ENCODE assay signal across 24 mouse cellular contexts in genomic region chr15:64035316-64035715, GRCm38 (mm10). TPM values are rescaled to one million over a fixed set of nuclear protein-coding genes. Genes with fewer than 3 reads are reported as not detected.
DNase-seq lines count a peak whose midpoint lies in the region; ATAC-seq lines count a peak whose summit lies in the region.
"Had no signal": no experiment of that assay in that cellular context is flagged by ENCODE, and none has a peak within 500 bp of the region (broad histone marks: within the 10 kb centered on the region; RNA-seq: fewer than 3 reads in every experiment).

No protein-coding gene starts in this region.

- H3K4me2 ChIP-seq in midbrain, embryonic 16.5 days (ENCODE audit: low read length): no peak overlapping the region
- H3K4me2 ChIP-seq: embryonic facial prominence, embryonic 12.5 days; forebrain, embryonic 13.5 days; forebrain, embryonic 15.5 days had no signal

- no peak overlapping the region for H3K4me3 ChIP-seq in midbrain, embryonic 16.5 days (ENCODE audit: low read depth, low read length)
- H3K4me3 ChIP-seq: embryonic facial prominence, embryonic 10.5 days; embryonic facial prominence, embryonic 12.5 days; forebrain, embryonic 13.5 days; forebrain, embryonic 15.5 days had no signal

- H3K36me3 ChIP-seq in midbrain, embryonic 16.5 days (ENCODE audit: control insufficient read depth, insufficient read depth, low read length): no peaks in the 10 kb centered on the region
- H3K36me3 ChIP-seq: embryonic facial prominence, embryonic 10.5 days; embryonic facial prominence, embryonic 12.5 days; forebrain, embryonic 15.5 days had no signal

- H3K4me1 ChIP-seq in midbrain, embryonic 16.5 days (ENCODE audit: control insufficient read depth, insufficient read depth, low read length): no peaks in the 10 kb centered on the region

- H3K9me3 ChIP-seq in midbrain, embryonic 16.5 days (replicated peaks; ENCODE audit: control insufficient read depth, low read length, poor library complexity, severe bottlenecking): no peaks in the 10 kb centered on the region
- H3K9me3 ChIP-seq: embryonic facial prominence, embryonic 10.5 days; embryonic facial prominence, embryonic 12.5 days; forebrain, embryonic 13.5 days; forebrain, embryonic 15.5 days; G1E had no signal

- ATAC-seq in granulocyte monocyte progenitor cell, adult 5-6 weeks (replicated peaks; ENCODE audit: poor library complexity, severe bottlenecking): peak; percentile 40
- ATAC-seq in monocyte, adult 5-6 weeks (replicated peaks; ENCODE audit: insufficient number of reproducible peaks, low FRiP score, low TSS enrichment, poor library complexity, severe bottlenecking): 0 out of 2 replicates have a peak, but pooled peaks have one; percentile 6
- no peak for ATAC-seq in midbrain, embryonic 16.5 days
- ATAC-seq: activated CD4-positive, CD25-positive, alpha-beta regulatory T cell, adult 4 months; CD4-positive, CD25-positive, alpha-beta regulatory T cell, adult 4 months; forebrain, embryonic 13.5 days; forebrain, embryonic 15.5 days; forebrain, postnatal 0 days; Patski had no signal

- H3K9ac ChIP-seq in midbrain, embryonic 16.5 days (ENCODE audit: low read depth, low read length): no peak overlapping the region
- H3K9ac ChIP-seq: embryonic facial prominence, embryonic 12.5 days; forebrain, embryonic 13.5 days; forebrain, embryonic 15.5 days; forebrain, postnatal 0 days had no signal

- DNase-seq in ovary, adult 18-20 months (ENCODE audit: low spot score): peak; percentile 39
- DNase-seq in ovary, postnatal 10 days (ENCODE audit: low spot score): no peak
- DNase-seq in adrenal gland, adult (ENCODE audit: inconsistent age in 2 of 2, low spot score in 1 of 2): no peak
- DNase-seq: adrenal gland, adult 2 months; adrenal gland, postnatal 10 days; adrenal gland, postnatal 25 days; B cell, adult 2 months; cerebellum, adult 11 months; cerebellum, adult 18-20 months; cerebellum, adult 9-10 months; cerebellum, postnatal 10 days; forebrain, postnatal 0 days had no signal

- 90% methylated on average over 8 of the region's 8 CpGs for WGBS in midbrain, embryonic 16.5 days

- no peaks in the 10 kb centered on the region for H3K27me3 ChIP-seq in midbrain, embryonic 16.5 days (ENCODE audit: control insufficient read depth, insufficient read depth, low read depth, low read length)
- H3K27me3 ChIP-seq: CH12.LX; embryonic facial prominence, embryonic 12.5 days; forebrain, embryonic 13.5 days; forebrain, embryonic 15.5 days; Patski had no signal

- H3K27ac ChIP-seq in midbrain, embryonic 16.5 days (ENCODE audit: low read length): no peak overlapping the region
- H3K27ac ChIP-seq: embryonic facial prominence, embryonic 10.5 days; embryonic facial prominence, embryonic 12.5 days; forebrain, embryonic 13.5 days; forebrain, embryonic 15.5 days had no signal

RNA-seq across cellular contexts. Expression of gene Fam49b, which starts 25.0 kb away (rescaled TPM):
- total RNA-seq in granulocyte monocyte progenitor cell, adult 5-6 weeks (2014; fragmentation: Nextera tagmentation): 245 and 269 TPM in 2 replicates
- 248 and 302 TPM in 2 replicates for total RNA-seq in granulocyte monocyte progenitor cell, adult 5-6 weeks (2017)
- 420 to 436 TPM (median 435 TPM) in 3 replicates for total RNA-seq in monocyte, adult 5-6 weeks (2017)
- 138 and 141 TPM in 2 replicates for polyA plus RNA-seq in midbrain, embryonic 16.5 days (2015; fragmentation: Nextera tagmentation; extraction: Ambion mirVana)
